Mouse (Mus musculus) 416B (cell line): Measurements from ENCODE around the gene Pprc1.

Experiments used
- DNase-seq: peaks from one replicate; pipeline ENCODE4 v3.0.0; 2011; ENCODE audit warnings: low read depth

The Pprc1 gene

DNA sequence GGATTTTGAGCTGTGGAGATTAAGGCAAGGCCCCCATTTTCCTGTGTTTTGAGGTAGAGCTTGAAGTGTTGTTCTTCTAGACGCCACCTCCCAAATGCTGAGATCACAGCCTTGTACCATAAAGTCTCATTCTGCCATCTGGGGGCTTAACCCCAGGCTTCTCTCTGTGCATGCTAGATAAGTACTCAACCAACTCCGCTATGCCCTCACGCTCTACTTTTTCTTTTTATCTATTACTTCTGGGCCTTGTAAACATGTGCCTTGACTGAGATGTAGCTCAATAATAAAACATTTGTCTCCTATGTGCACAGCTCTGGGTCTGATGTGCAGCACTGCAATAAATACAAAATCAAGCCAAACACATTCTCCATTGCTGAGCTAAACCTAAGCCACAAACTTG lies 74.8 kb downstream of the Pprc1 start:
- DNase-seq, result no peak

GRCm38 (mm10) chr19:46120872-46121271 lies 76.2 kb downstream of the Pprc1 start:
- no peak for DNase-seq
